Mouse (Mus musculus): Measurements from ENCODE around the gene Ggt7. TPM values are rescaled to one million over a fixed set of nuclear protein-coding genes. Genes with fewer than 3 reads are reported as not detected.
A peak's percentile ranks its signal among the peaks of the same experiment; 100 is the strongest.
"Not testable (repeated sequence)": the region's sequence is repeated elsewhere in the genome, so short reads cannot be mapped to it uniquely, and the experiment has no call there.

The Ggt7 gene
- total RNA-seq, 2 experiments from 2014 or later: 1.1 to 1.4 TPM

DNA sequence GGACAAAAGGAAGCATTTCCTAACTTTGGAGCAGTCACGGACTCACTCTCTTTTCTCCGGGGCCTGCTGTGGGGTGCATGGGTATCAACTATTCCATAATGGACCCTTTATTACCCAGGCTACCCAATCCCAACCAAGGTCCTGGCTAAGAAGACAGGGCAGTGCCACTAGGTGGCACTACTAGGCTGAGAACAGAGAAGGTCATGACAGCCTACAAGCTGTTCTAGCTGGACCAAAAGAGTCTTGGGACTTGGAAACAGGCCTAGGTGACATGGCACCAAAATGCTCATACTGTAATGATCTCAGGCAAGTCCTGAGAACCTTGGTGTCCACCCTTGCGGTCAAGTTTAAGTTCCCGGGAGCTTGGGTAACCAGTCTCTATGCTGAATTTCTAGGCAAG lies 5.6 kb downstream of the Ggt7 start:
- DNase-seq (ENCODE audit: low spot score): peak; percentile 62

DNA sequence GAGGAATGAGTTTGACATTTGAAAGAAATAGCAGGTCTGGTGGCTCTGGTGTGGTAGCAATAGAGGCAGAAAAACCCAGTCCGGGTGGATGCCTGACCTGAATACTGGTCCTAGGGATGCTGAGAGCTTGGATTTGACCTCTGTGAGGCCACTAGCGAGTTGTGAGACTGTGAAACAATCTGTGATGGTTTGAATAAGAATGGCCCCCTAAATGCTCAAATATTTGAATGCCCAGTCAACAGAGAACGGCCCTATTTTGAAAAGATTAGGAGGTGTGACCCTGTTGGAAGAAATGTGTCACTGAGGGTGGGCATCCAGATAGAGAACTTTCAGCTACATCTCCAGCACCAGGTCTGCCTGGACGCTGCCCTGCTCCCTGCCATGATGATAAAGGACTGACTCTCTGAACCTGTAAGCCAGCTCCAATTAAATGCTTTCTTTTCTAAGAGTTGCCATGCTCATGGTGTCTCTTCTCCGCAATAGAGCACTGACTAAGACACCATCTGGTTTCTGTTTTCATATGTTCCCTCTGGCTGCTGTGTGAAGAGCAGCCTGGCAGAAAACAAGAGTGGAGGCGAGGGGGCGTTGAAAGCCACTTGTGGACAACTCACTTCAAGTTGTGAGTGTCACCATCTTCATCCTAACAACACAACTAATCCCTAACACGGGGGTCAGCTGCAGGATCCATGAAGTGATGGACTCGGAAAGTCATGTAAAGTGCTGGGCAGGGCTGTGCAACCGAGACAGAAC lies 10.1 kb downstream of the Ggt7 start:
- no peak for DNase-seq (ENCODE audit: low spot score)

DNA sequence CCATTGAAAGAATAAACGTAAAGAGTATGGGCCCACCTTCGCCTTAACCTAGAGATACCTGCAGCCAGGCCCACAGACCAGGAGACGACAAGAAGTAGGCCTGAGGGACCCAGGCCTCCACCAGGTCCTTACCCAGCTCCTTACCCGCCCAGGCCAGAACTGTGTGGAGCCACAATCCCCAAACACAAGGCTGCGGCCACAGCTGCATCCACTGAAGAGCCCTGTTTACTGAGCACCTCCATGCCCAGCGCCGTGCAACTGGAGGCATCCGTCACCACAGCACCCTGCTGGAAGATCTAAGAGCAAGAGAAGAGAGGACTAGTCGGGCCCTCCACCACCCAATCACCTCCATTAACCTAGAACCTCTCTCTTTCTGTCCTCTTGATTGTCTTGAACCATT lies 12.2 kb downstream of the Ggt7 start:
- no peak for DNase-seq (ENCODE audit: low spot score)

DNA sequence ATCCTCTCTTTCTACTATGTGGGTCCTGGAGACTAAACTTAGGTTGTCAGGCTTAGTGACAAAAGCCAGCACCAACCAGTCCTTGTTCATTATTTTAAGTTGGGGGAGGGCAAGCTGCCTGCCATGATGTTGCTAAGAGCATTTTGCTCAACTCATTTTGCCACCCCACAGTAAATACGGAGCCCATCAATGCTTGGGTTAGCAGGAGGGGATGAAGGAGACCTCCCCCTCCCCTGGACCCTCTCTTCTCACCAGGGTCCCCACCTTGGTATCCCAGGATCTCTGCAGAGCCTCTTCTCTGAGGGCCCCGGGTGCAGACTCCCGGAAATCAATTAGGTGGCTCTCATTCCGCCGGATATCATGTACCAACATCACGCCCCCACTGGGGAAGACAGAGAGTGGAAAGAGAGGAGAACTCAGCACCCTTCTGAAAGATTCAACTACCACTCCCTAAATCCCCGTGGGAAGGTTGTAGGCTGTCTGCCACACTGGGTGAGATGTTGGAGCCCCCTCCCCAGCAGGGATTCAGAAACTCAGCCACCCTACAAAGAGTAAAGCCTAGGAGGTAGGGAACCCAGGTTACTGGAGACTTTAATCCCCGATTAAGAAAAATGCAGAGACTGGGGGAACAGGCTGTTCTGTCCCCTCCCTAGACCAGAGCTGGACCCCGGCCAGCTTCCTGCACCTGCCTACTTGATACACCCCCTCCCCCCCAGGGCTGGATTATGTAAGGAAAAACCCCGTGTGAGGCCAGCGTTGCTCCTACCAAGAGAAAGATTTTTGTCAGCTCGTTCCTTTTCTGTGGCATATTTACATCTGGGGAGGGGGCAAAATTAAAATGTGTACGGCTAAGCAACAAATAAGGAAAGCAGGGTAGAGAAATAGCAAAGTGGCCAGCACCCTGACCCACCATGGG lies 13.3 kb downstream of the Ggt7 start:
- peak; percentile 29 for DNase-seq (ENCODE audit: low spot score)

DNA sequence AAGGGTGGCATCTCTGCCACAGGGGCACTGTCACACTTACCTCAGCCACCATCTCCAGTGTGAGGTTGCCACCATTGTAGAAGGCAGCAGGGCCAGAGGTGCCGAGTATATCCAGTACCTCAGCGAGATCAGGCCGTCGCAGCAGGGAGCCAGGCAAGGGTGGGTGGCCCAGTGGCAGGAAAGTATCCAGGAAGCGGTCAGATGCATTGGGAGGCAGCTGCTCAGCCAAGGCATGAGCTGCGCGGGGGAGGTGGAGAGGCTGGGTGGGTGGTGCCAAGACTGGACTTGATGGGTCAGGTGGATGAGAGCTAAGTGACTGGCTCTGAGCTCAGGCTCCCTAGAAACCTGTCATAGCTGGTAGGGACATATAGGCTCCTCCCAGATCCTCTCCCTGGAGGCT lies 15.4 kb downstream of the Ggt7 start:
- no peak for DNase-seq (ENCODE audit: low spot score)

DNA sequence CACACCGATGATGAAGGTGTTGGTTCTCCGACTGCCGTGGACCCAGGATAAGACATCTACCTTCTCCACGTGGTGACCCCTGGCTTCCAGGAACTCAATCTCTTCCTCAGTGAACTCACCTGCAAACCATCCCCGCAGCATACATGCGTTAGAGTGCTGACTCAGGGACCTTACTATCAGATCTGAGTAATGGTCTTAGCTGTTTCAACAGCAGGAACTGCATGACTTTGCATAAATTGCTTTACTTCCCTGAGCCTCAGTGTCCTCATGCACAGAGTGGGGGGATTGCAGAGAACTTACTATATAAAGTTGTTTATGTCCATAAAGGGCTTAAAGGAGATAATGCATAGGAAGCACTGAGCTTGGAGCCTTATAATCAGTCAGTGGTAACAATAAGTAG lies 27.0 kb downstream of the Ggt7 start:
- DNase-seq (ENCODE audit: low spot score): no peak

DNA sequence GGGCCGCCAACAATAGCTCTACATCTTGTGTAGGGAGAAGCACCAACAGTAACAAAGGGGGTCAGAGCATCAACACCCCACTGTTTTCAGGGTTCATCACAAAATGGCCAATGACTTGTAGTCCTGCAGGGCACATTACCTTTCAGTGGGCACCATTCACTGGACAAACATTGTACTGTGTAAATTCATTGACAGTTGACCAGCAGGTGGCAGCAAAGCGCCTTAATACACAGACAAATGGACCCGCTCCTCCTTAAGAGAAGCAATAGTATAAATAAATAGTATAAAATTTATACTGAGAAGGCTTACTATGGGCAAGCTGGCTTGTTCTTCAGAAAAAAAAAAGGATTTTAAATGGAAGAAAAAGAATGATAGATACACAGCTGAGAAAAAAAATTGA lies 36.0 kb downstream of the Ggt7 start:
- DNase-seq (ENCODE audit: low spot score): peak; percentile 60

DNA sequence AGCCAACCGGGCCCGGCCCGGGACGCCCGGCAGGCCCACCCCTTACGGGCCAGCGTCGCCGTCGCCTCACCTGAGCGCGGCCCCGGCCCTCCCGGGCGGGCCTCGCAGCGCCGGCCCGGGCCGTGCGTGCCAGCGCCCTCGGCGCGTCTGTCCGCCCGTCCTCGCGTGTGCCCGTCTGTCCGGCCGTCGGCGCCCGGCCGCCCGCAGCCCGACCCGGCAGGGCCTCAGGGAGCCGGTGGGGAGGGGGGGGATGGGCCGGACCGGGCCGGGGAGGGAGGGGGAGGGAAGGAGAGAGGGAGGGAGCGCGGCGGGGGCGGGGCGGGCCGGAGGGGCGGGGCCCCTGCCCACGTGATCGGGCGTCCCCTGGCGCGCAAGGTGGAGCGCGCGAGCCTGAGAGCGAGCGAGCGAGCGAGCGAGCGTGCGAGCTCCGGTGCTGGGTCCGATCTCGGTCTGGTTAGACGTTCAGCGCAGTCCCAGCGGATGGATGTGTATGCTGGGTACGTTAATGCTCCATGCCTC lies 44.4 kb downstream of the Ggt7 start, which contains the start of gene Ncoa6:
Ncoa6 (minus strand) TSS at position 325 of the 519 bp plus-strand sequence.
- DNase-seq (ENCODE audit: low spot score): peak; percentile 45

DNA sequence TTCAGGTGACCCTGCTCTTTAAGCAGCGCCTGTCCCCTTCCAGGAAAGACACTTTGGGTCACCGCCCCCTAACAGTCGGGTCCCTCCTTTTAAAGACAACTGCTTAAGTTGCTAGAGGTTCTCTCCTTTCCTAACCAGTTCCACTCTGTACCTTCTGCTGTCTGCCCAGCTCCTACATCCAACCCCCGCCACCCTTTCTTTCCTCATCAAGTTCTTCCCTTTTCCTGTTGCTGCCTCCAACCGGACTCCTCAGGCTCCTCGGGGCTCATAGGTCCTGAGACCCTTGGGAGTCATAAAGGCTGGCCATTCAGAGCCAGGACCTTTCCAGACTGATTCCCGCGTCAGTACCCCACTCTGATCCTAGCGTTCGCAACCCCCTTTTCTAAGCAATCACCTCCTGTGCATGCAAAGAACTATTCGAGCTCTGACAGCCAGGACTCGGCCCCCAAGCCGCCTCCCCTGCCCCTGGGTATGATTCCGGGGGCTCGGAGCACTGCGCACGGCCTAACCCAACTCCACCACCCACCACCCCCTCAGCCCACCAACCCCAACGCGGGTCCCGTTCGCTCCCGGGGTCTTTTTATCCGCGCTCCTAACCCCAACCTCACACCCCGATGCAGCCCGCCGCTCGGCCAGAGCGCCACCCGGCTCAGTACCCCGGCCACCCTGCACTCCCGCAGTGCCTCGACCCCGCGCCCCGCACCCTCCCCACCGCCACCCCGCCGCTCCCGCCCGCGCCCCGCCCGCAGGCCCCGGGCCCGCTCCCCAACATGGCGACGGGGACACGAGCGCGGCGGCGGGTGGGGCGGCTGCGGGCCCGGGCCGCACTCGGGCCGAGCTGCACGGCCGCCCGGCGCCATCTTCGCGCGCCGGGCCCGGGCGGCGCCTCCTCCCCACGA lies 45.1 kb downstream of the Ggt7 start:
- peak; percentile 43 for DNase-seq (ENCODE audit: low spot score)

DNA sequence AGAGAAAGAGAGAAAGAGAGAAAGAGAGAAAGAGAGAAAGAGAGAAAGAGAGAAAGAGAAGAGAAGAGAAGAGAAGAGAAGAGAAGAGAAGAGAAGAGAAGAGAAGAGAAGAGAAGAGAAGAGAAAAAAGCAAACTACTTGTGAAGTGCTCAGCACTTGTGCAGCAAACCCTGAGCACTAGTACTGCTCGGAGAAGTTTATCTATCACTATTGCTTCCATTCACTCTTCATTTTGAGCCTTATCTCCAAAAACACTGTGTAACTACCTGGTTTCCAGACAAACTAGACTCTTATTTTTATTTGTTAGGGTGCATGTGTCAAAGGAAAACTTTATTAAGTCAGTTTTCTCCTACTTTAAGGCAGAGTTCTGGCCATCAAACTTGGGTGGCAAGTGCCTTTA lies 51.2 kb downstream of the Ggt7 start:
- DNase-seq (ENCODE audit: low spot score): no peak

DNA sequence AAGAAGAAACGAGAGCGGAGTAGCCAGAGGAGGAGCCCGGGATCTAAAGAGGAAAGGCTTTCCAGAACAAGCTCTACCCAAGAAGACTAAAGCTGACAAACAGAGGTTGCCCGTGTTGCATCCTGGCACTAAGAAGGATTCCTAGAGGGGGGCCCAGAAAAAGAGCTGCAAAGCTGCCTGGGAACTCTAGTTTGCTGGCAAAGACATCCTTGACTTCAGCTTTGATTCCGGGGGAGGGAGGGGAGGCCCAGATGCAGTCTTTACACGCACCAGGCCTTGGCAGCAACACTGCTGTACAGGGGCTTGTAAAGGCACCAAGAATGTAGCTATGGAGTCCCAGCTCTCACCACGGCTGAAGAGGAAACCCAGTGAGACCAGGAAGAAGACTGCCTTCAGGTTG lies 64.4 kb downstream of the Ggt7 start:
- no peak for DNase-seq (ENCODE audit: low spot score)

DNA sequence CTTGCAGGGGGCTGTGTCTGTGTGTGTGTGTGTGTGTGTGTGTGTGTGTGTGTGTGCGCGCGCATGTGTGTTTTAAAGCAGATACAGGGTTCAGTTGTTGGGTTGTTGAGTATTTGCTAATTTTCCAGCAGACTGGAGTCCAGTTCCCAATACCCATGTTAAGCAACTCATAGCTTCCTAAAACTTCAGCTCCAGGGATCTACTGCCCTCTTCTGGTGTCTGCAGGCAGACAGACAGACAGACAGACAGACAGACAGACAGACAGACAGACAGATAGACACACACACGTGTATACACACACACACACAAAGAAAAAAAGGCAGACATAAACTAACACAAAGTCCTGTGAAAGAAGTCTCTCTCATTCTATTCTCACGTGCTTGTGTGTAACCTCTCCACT lies 66.8 kb downstream of the Ggt7 start:
- DNase-seq (ENCODE audit: low spot score): no peak

DNA sequence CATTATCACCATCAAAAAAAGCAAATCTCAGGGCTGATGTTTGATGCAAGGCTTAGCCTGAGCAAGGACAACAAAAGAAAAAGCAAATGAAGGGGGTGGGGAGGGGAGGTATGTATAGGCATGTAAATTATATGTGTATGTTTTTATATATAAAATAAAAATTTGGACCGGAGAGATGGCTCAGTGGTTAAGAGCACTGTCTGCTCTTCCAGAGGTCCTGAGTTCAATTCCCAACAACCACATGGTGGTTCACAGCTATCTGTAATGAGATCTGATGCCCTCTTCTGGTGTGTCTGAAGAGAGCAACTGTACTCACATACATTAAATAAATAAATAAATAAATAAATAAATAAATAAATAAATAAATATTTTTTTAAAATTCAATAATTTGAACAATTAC lies 70.1 kb downstream of the Ggt7 start:
- DNase-seq (ENCODE audit: low spot score): not testable (repeated sequence)

DNA sequence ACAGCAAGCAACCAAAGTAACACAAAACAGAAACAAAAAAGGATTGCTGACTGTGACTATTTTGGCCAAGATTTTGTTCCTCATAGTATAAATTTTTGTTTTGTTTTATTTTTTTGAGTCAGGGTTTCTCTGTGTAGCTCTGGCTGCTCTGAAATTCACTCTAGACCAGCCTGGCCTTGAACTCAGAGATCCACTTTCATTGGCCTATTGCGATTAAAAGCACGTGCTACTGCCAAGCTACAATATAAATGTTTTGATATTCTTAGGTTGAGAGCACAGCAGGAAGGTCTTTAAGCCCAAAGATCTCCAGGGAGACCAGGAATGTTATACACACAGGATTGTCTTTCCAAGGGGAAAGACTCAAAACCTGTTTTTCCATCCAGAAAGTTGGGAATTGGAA lies 74.6 kb downstream of the Ggt7 start:
- no peak for DNase-seq (ENCODE audit: low spot score)

DNA sequence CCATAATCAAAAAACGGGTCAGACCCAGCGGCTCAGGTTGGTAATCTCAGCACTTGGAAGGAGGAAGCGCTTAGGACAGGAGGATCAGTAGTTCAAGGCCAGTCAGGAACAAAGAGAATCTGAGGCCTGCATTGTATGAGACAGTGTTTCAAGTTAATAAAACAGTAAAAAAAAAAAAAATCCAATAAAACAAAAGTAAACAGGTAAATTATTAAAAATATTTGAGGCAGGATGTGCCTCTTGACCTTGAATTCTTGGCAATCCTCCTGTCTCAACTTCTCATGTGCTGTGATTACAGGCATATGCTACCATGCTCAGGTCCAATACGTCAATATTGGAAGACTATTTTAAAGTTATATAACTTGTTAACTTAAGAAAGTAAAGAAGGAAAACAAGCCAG lies 75.1 kb downstream of the Ggt7 start:
- no peak for DNase-seq (ENCODE audit: low spot score)

Other genes with a start within 250 kb of the Ggt7 start
- 100 to 1,000 TPM; 233 to 274 TPM for gene Map1lc3a, start 241.9 kb downstream of the Ggt7 start, total RNA-seq (2021)
- gene Pigu, start 160.8 kb downstream of the Ggt7 start, total RNA-seq (2021): 10 to 100 TPM; 22.4 to 25.1 TPM
- gene Trp53inp2, start 137.2 kb downstream of the Ggt7 start, total RNA-seq (2021): 100 to 1,000 TPM; 307 to 321 TPM
- gene Ncoa6, start 44.3 kb downstream of the Ggt7 start, total RNA-seq (2021): 10 to 100 TPM; 11.6 to 11.8 TPM
- gene Acss2, start 289 bp downstream of the Ggt7 start, total RNA-seq (2021): 10 to 100 TPM; 24.7 to 47.8 TPM
- 1 to 10 TPM; 5.2 to 6.2 TPM for gene Gss, start 74.6 kb upstream of the Ggt7 start, total RNA-seq (2021)
- 1 to 10 TPM; 4.5 to 7.3 TPM for gene Myh7b, start 93.0 kb upstream of the Ggt7 start, total RNA-seq (2021)
- gene Trpc4ap, start 174.1 kb upstream of the Ggt7 start, total RNA-seq (2021): 10 to 100 TPM; 96.6 to 99.0 TPM
- 1 to 10 TPM; 4.3 to 4.9 TPM for gene Edem2, start 211.2 kb upstream of the Ggt7 start, total RNA-seq (2021)
- not detected for gene Gm17581, start 217.6 kb upstream of the Ggt7 start, total RNA-seq (2021)
- gene Procr, start 232.9 kb upstream of the Ggt7 start, total RNA-seq (2021): 1 to 10 TPM; 6.8 to 7.9 TPM

Measured in gastrocnemius, adult 18-20 months (tissue).